Mouse (Mus musculus): ENCODE results near the gene Slf2. TPM values are rescaled to one million over a fixed set of nuclear protein-coding genes. Genes with fewer than 3 reads are reported as not detected.

Slf2 gene
- polyA plus RNA-seq, 1 experiment: 9.1 TPM

- TF ChIP-seq CTCF (IDR thresholded peaks at IDR 0.05; ENCODE audit: control insufficient read depth, insufficient read depth, insufficient read length): peak; percentile 43
- TF ChIP-seq CEBPB (IDR thresholded peaks at IDR 0.05; ENCODE audit: low read depth): no peak
- no peaks in the 10 kb centered on the region for H3K79me3 ChIP-seq (ENCODE audit: low read depth)
- H3K36me3 ChIP-seq (ENCODE audit: control insufficient read depth, insufficient read depth): peaks cover 4% of the 10 kb centered on the region
- peak overlapping the region; percentile 52 for H3ac ChIP-seq (ENCODE audit: control insufficient read depth, insufficient read length, low read depth)
- H3K27me3 ChIP-seq (ENCODE audit: control insufficient read depth, insufficient read depth, insufficient read length): no peaks in the 10 kb centered on the region
- H3K4me3 ChIP-seq (ENCODE audit: insufficient read depth, poor library complexity, severe bottlenecking): no peak overlapping the region
- H3K79me2 ChIP-seq (ENCODE audit: control insufficient read depth, insufficient read depth): no peaks in the 10 kb centered on the region
Observed at GRCm38 (mm10) chr19:45030746-45031693, 100.1 kb downstream of the Slf2 start.

- Histone ChIP-seq H3K36me3 (ENCODE audit: control insufficient read depth, insufficient read depth) (peaks cover 4% of the 10 kb centered on the region), H3K79me3 (ENCODE audit: low read depth) (no peaks in the 10 kb centered on the region), H3K79me2 (ENCODE audit: control insufficient read depth, insufficient read depth) (no peaks in the 10 kb centered on the region), H3K27me3 (ENCODE audit: control insufficient read depth, insufficient read depth, insufficient read length) (no peaks in the 10 kb centered on the region), H3K4me3 (ENCODE audit: insufficient read depth, poor library complexity, severe bottlenecking) (no peak overlapping the region), H3ac (ENCODE audit: control insufficient read depth, insufficient read length, low read depth) (no peak overlapping the region)
- TF ChIP-seq FOSL1 (IDR thresholded peaks at IDR 0.05; ENCODE audit: insufficient read depth, low read length, poor library complexity, severe bottlenecking) (no peak), CTCF (IDR thresholded peaks at IDR 0.05; ENCODE audit: control insufficient read depth, insufficient read depth, insufficient read length) (peak; percentile 30), USF1 (IDR thresholded peaks at IDR 0.05; ENCODE audit: low read depth) (no peak), MYOG (IDR thresholded peaks at IDR 0.05; ENCODE audit: control insufficient read depth, extremely low read depth, insufficient read length) (no peak)
Observed at GRCm38 (mm10) chr19:45031780-45032179, 100.8 kb downstream of the Slf2 start.

Other genes with a start within 250 kb of the Slf2 start
- gene Pax2, start 175.1 kb upstream of the Slf2 start, polyA plus RNA-seq (2012; fragmentation: generic; extraction: Trizol): not detected
- 0.30 TPM for gene Sema4g, start 58.0 kb downstream of the Slf2 start, polyA plus RNA-seq (2012; fragmentation: generic; extraction: Trizol)
- 12.1 TPM for gene Twnk, start 74.5 kb downstream of the Slf2 start, polyA plus RNA-seq (2012; fragmentation: generic; extraction: Trizol)
- 63.0 TPM for gene Mrpl43, start 75.3 kb downstream of the Slf2 start, polyA plus RNA-seq (2012; fragmentation: generic; extraction: Trizol)
- 59.2 TPM for gene Lzts2, start 83.3 kb downstream of the Slf2 start, polyA plus RNA-seq (2012; fragmentation: generic; extraction: Trizol)
- 0.14 TPM for gene Pdzd7, start 114.6 kb downstream of the Slf2 start, polyA plus RNA-seq (2012; fragmentation: generic; extraction: Trizol)
- gene Sfxn3, start 116.4 kb downstream of the Slf2 start, polyA plus RNA-seq (2012; fragmentation: generic; extraction: Trizol): 29.2 TPM
- gene Kazald1, start 144.1 kb downstream of the Slf2 start, polyA plus RNA-seq (2012; fragmentation: generic; extraction: Trizol): 7.8 TPM
- not detected for gene Tlx1, start 219.5 kb downstream of the Slf2 start, polyA plus RNA-seq (2012; fragmentation: generic; extraction: Trizol)

All from C2C12 (cell line).